Mouse (Mus musculus) liver, adult 2 months (tissue): ENCODE measurements at regions not wholly inside any gene's neighbourhood (a gene's known extent, or its start where the extent isn't known, plus 50 kb on each side); places are given as distances from the start of the nearest gene placed in this dataset.

Source experiments
- DNase-seq: peaks from one replicate; pipeline ENCODE4 v3.0.0-alpha.2; 2011; ENCODE audit warnings: low read depth, low spot score; ENCODE audit errors: extremely low read depth
- H3K27ac ChIP-seq: fragments of 200-500 bp; replicated peaks from 2 replicates; pipeline ENCODE4 v1.5.1; 2012; ENCODE audit warnings: low read depth, mild to moderate bottlenecking, control low read depth, inconsistent platforms, low read length; ENCODE audit not compliant: insufficient read depth
- H3K27me3 ChIP-seq: fragments of 200-500 bp; 2 replicates; pipeline ENCODE4 v1.6.1; 2012; ENCODE audit warnings: mild to moderate bottlenecking, moderate library complexity, low read length, inconsistent platforms; ENCODE audit not compliant: control insufficient read depth, insufficient read depth
- H3K36me3 ChIP-seq: fragments of 200-500 bp; 2 replicates; pipeline ENCODE4 v1.6.1; 2012; ENCODE audit warnings: low read length, inconsistent platforms; ENCODE audit not compliant: control insufficient read depth, insufficient read depth
- H3K4me1 ChIP-seq: fragments of 200-500 bp; 2 replicates; pipeline ENCODE4 v1.6.1; 2011; ENCODE audit warnings: low read length; ENCODE audit not compliant: control insufficient read depth, insufficient read depth
- H3K4me3 ChIP-seq: fragments of 200-500 bp; 2 replicates; pipeline ENCODE4 v1.5.1; 2011; ENCODE audit warnings: low read depth, mild to moderate bottlenecking, control low read depth, low read length, moderate library complexity; ENCODE audit not compliant: insufficient read depth
- H3K79me2 ChIP-seq: fragments of 200-500 bp; 2 replicates; pipeline ENCODE4 v1.6.1; 2012; ENCODE audit warnings: inconsistent platforms, mild to moderate bottlenecking, low read length, moderate library complexity; ENCODE audit not compliant: control insufficient read depth, insufficient read depth
- H3K9ac ChIP-seq: fragments of 200-500 bp; 2 replicates; pipeline ENCODE4 v1.6.1; 2012; ENCODE audit warnings: low read depth, mild to moderate bottlenecking, control low read depth, inconsistent platforms, low read length
- CTCF ChIP-seq: fragments of 200-500 bp; IDR thresholded peaks from 2 replicates; pipeline ENCODE4 v1.5.1; 2011; ENCODE audit warnings: low read depth, low read length, control low read depth
- POLR2A ChIP-seq: fragments of 200-500 bp; IDR thresholded peaks from 2 replicates; pipeline ENCODE4 v1.6.1; 2011; ENCODE audit warnings: low read length, control low read depth; ENCODE audit not compliant: insufficient read depth; ENCODE audit errors: extremely low read depth
- WGBS: fragments of 180-500 bp; shearing (Covaris S2); methylation state at CpG from one replicate; pipeline ENCODE4 v1.1.7; 2018; 5-methylcytosine and 5-hydroxymethylcytosine counted together

GRCm38 (mm10) chr2:160240531-160241379 lies 93.2 kb downstream of the Gm826 start:
- H3K36me3 ChIP-seq = no peaks in the 10 kb centered on the region
- peaks cover 7% of the 10 kb centered on the region for H3K4me1 ChIP-seq
- TF ChIP-seq CTCF = no peak
- no peak for TF ChIP-seq POLR2A
- H3K27ac ChIP-seq = no peak overlapping the region
- no peaks in the 10 kb centered on the region for H3K79me2 ChIP-seq
- WGBS = 82% methylated on average over 12 of the region's 12 CpGs
- no peak overlapping the region for H3K9ac ChIP-seq
- H3K27me3 ChIP-seq = no peaks in the 10 kb centered on the region
- H3K4me3 ChIP-seq = no peak overlapping the region
- DNase-seq = no peak

DNA sequence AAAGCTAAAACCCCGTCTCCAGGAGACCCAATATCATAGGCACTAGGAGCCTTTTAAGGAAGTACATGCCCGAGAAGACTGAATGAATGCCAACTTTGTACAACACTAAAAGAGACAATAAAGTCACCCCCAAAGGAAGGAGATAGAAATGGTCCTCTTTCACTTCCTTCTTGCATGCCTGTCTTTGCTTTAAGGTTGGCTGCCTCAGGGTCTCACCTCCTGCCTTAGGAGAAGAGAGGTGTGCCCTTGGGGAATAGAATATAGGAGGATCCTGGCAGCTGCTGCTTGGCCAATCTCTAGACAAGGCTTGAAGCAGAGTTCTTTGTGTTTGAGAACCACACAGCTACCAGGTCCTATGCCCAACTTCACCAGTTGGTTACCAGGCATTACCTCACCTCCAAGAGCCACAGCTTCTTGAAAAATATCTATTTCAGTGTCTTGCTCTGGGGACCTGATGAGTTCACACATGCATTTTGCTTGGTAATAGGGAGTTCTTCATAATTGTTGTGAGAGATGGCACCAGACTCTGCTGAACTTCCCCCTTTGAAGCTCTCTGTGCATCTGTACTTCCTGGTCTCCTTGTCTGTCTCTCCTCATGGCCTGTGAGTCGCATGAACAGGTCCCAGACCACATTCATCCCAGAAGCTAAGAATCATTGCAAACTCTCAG lies 96.4 kb downstream of the Gm826 start:
- Histone ChIP-seq H3K4me1 (peaks cover 6% of the 10 kb centered on the region), H3K36me3 (no peaks in the 10 kb centered on the region), H3K27ac (no peak overlapping the region), H3K4me3 (no peak overlapping the region), H3K27me3 (no peaks in the 10 kb centered on the region), H3K79me2 (no peaks in the 10 kb centered on the region), H3K9ac (no peak overlapping the region)
- 88% methylated on average over 3 of the region's 3 CpGs for WGBS
- no peak for DNase-seq
- no peak for TF ChIP-seq CTCF
- TF ChIP-seq POLR2A = no peak

- WGBS = 11% methylated on average over 7 of the region's 7 CpGs
- Histone ChIP-seq H3K4me3 (no peak overlapping the region), H3K4me1 (peaks cover 6% of the 10 kb centered on the region), H3K9ac (no peak overlapping the region), H3K79me2 (no peaks in the 10 kb centered on the region), H3K27me3 (no peaks in the 10 kb centered on the region), H3K27ac (no peak overlapping the region), H3K36me3 (no peaks in the 10 kb centered on the region)
- TF ChIP-seq POLR2A (no peak), CTCF (no peak)
- DNase-seq = peak; percentile 93
Observed at GRCm38 (mm10) chr2:160236806-160237205, 97.2 kb downstream of the Gm826 start.

DNA sequence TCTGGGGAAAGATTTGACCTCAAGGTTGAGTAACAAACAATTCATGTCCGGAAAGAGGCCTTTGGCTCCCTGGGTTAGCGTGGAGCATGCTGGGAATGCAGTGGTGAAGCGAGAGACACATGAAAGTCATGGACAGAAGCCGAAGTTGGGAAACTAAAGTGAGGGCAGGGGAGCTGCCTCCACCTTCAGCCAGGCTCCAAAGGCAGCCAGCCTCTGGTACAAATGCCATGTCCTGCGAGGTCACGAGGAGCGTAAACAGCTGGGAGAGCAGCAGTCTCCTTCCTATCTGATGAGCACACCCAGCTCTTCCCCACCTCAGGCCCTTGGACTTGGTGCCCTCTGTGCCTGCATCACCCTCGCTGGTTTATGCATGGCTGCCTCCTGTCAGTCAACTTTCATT lies 103.2 kb downstream of the Gm826 start:
- H3K79me2 ChIP-seq = no peaks in the 10 kb centered on the region
- no peaks in the 10 kb centered on the region for H3K36me3 ChIP-seq
- no peaks in the 10 kb centered on the region for H3K27me3 ChIP-seq
- TF ChIP-seq CTCF = no peak
- no peak for TF ChIP-seq POLR2A
- no peak overlapping the region for H3K4me3 ChIP-seq
- H3K4me1 ChIP-seq = no peaks in the 10 kb centered on the region
- DNase-seq = peak; percentile 86
- WGBS = 34% methylated on average over 8 of the region's 8 CpGs
- H3K27ac ChIP-seq = no peak overlapping the region
- H3K9ac ChIP-seq = no peak overlapping the region

DNA sequence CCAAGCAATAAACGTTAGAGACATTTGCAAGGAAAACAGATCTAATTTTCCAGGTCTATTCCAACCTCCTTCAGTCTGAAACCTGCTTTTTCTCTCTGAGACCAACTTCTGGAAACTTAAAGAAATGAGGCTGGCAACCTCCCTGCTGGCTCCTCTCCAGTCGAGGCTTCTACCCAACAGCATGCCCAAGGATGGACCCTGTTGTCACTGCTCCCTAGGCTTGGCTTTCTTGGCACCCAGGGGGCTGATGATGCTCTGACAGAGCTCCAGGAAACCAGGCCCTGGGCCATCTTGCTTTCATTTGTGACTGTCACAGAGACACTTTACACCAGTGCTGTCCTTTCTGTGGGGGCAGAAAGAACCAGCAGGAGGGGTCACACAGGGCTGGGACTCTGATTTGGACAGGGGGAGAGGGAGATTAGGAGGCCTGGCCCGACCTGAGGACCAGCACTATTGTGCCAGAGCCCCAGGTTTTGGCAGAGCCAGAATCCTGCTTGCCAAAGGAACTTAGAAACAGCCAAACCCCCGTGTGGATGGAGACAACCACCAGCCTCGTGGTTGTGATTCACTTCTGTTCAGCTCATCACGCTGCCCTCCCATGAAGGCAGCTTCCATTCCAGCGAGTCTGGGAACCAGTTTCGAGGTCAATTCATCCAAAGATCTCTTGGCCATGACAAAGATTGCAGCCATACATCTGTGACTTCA lies 105.5 kb downstream of the Gm826 start:
- Histone ChIP-seq H3K79me2 (no peaks in the 10 kb centered on the region), H3K27me3 (no peaks in the 10 kb centered on the region), H3K36me3 (no peaks in the 10 kb centered on the region), H3K9ac (no peak overlapping the region), H3K4me1 (no peaks in the 10 kb centered on the region), H3K27ac (no peak overlapping the region), H3K4me3 (no peak overlapping the region)
- DNase-seq = no peak
- WGBS = 81% methylated on average over 8 of the region's 8 CpGs
- no peak for TF ChIP-seq POLR2A
- TF ChIP-seq CTCF = no peak

DNA sequence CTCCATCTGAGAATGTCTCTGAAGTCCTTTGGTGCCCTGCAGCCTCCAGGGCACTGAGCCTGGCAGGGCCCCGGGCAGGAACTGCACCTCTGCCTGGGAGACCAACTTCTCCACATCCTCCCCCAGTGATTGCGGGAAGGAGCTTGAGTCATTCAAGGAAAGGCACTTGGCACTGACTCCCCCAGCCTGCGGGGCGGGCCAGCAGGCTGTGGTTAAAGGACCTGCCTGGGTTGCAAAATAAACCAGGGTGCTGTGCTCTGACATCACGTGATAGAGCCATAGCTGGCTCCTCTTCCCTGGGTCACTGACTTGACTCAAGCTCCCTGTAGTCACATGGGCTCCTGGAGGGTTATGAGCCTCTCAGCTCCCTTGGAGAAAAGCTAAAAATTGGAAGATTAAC lies 108.5 kb downstream of the Gm826 start:
- WGBS = 20% methylated on average over 5 of the region's 5 CpGs
- H3K27me3 ChIP-seq = no peaks in the 10 kb centered on the region
- H3K36me3 ChIP-seq = no peaks in the 10 kb centered on the region
- no peak for TF ChIP-seq POLR2A
- TF ChIP-seq CTCF = no peak
- no peaks in the 10 kb centered on the region; the same call in 1 of the 2 replicates for H3K4me1 ChIP-seq
- H3K27ac ChIP-seq = no peak overlapping the region
- H3K9ac ChIP-seq = no peak overlapping the region
- peak; percentile 91 for DNase-seq
- H3K4me3 ChIP-seq = no peak overlapping the region
- H3K79me2 ChIP-seq = no peaks in the 10 kb centered on the region
